Mouse (Mus musculus): ENCODE results near the gene Gm13178.

The Gm13178 gene

DNA sequence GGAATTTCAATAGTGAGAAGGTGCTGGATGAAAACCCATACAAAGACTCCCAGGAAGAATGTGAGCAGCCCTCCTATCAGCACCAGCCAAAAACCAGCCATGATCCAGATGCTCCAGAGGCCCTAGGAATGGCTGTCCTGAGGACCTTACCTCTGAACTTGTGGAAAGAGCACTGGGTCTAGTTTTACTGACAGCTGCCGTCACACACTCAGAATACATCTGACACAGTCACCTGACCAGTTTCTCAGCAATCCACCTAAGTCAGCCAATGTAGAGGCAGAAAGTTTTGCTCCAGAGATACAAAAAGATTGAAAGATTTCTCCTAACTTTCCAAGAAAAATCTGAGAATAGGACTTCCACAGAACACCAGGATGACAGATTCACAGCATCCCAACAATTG lies at the start of gene Gm13178:
Gene Gm13178, minus strand, starts transcription at position 101 of the 400 bp plus-strand sequence.
- DNase-seq (ENCODE audit: low spot score in 2 of 2), result no peak

- DNase-seq (ENCODE audit: low spot score in 2 of 2), result no peak
These were observed 44.5 kb upstream of the Gm13178 start for GRCm38 (mm10) chr4:144765722-144766121.

GRCm38 (mm10) chr4:144749139-144749538 lies 27.9 kb upstream of the Gm13178 start:
- DNase-seq (ENCODE audit: low spot score in 2 of 2), result no peak

GRCm38 (mm10) chr4:144719691-144720090 lies 1.5 kb downstream of the Gm13178 start:
- DNase-seq (ENCODE audit: low spot score in 2 of 2), result no peak

GRCm38 (mm10) chr4:144718288-144718687 lies 2.9 kb downstream of the Gm13178 start:
- no peak for DNase-seq (ENCODE audit: low spot score in 2 of 2)

DNA sequence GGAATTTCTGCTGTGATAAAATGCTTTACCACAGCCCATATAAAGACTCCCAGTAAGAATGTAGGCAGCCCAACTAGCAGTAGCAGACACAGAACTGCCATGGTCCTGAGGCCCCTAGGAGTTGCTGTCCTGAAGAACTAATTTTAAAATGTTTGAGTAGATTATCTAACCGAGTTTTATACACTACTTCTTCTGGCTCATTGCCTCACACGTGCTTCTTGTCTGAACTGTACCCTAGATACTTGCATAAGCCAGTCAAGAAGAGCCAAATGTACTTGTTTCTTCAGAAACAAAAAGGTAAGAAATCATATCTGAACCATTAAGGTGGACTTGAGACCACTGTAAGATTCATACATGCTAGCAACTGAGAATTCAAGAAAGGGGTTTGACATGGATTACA lies 34.9 kb downstream of the Gm13178 start, which contains the start of gene Gm436:
Gene Gm436, minus strand, starts transcription at position 101 of the 400 bp plus-strand sequence.
- no peak for DNase-seq (ENCODE audit: low spot score in 2 of 2)

All from natural killer cell, adult 2 months (primary cell).